Mouse (Mus musculus) olfactory bulb, adult 2 months (tissue): Measurements from ENCODE around the gene Tex44. TPM values are rescaled to one million over a fixed set of nuclear protein-coding genes. Genes with fewer than 3 reads are reported as not detected.
A peak's percentile ranks its signal among the peaks of the same experiment; 100 is the strongest.

Experiments used
- H3K27ac ChIP-seq: fragments of 200-500 bp; 2 replicates; pipeline ENCODE4 v1.5.1; 2012; ENCODE audit warnings: low read depth, low read length; ENCODE audit not compliant: insufficient read depth
- H3K4me1 ChIP-seq: fragments of 200-500 bp; 2 replicates; pipeline ENCODE4 v1.6.1; 2012; ENCODE audit warnings: low read length; ENCODE audit not compliant: control insufficient read depth, insufficient read depth
- H3K4me3 ChIP-seq: fragments of 200-500 bp; 2 replicates; pipeline ENCODE4 v1.5.1; 2012; ENCODE audit warnings: mild to moderate bottlenecking, low read depth, low read length, moderate library complexity; ENCODE audit not compliant: insufficient read depth
- CTCF ChIP-seq: fragments of 200-500 bp; IDR thresholded peaks from 2 replicates; pipeline ENCODE4 v1.5.1; 2012; ENCODE audit warnings: low read depth, mild to moderate bottlenecking, low read length, moderate library complexity; ENCODE audit not compliant: insufficient read depth
- POLR2A ChIP-seq: fragments of 200-500 bp; IDR thresholded peaks from 2 replicates; pipeline ENCODE4 v1.6.1; 2012; ENCODE audit warnings: mild to moderate bottlenecking, low read depth, low read length, moderate library complexity; ENCODE audit not compliant: insufficient read depth
- WGBS: fragments of 180-500 bp; shearing (Covaris S2); methylation state at CpG from one replicate; pipeline ENCODE4 v1.1.7; 2018; 5-methylcytosine and 5-hydroxymethylcytosine counted together
- polyA plus RNA-seq: library from polyadenylated mRNA; stranded (reverse); fragments of >200 nt; gene quantifications from 2 replicates; pipeline ENCODE4 v1.2.4, GENCODE M21; 2012; ENCODE audit warnings: low replicate concordance; ENCODE audit not compliant: missing spikeins, insufficient read depth, insufficient read length

Gene Tex44
- polyA plus RNA-seq, 1 experiment: not detected

GRCm38 (mm10) chr1:86439487-86440170 lies 13.5 kb downstream of the Tex44 start:
- Histone ChIP-seq H3K4me3 (no peak overlapping the region), H3K4me1 (peaks cover 49% of the 10 kb centered on the region), H3K27ac (peak overlapping the region; percentile 62; the same call in 1 of the 2 replicates)
- WGBS: 21% methylated on average over 8 of the region's 8 CpGs
- no peak for TF ChIP-seq CTCF
- no peak for TF ChIP-seq POLR2A

GRCm38 (mm10) chr1:86440171-86440886 lies 14.2 kb downstream of the Tex44 start:
- H3K4me1 ChIP-seq: peaks cover 43% of the 10 kb centered on the region
- WGBS: 4% methylated on average over 18 of the region's 18 CpGs
- H3K4me3 ChIP-seq: peak overlapping the region; percentile 64; the same call in 1 of the 2 replicates
- peak overlapping the region; percentile 99 for H3K27ac ChIP-seq
- peak; percentile 46; the same call in 1 of the 2 replicates for TF ChIP-seq CTCF
- 0 out of 2 replicates have a peak, but pooled peaks have one; percentile 6 for TF ChIP-seq POLR2A

GRCm38 (mm10) chr1:86440887-86441723 lies 15.0 kb downstream of the Tex44 start:
- H3K4me1 ChIP-seq: peaks cover 39% of the 10 kb centered on the region
- H3K27ac ChIP-seq: peak overlapping the region; percentile 99
- TF ChIP-seq CTCF: no peak
- TF ChIP-seq POLR2A: no peak
- peak overlapping the region; percentile 64 for H3K4me3 ChIP-seq
- WGBS: under 1% methylated on average over 29 of the region's 29 CpGs

- TF ChIP-seq POLR2A (no peak), CTCF (no peak)
- WGBS: 0% methylated on average over 5 of the region's 5 CpGs
These were observed 15.5 kb downstream of the Tex44 start for GRCm38 (mm10) chr1:86441724-86441979.

GRCm38 (mm10) chr1:86441980-86442831 lies 16.1 kb downstream of the Tex44 start:
- peak; percentile 28; the same call in 1 of the 2 replicates for TF ChIP-seq POLR2A
- TF ChIP-seq CTCF: no peak
- under 1% methylated on average over 81 of the region's 81 CpGs for WGBS
- Histone ChIP-seq H3K27ac (peak overlapping the region; percentile 99), H3K4me1 (peaks cover 39% of the 10 kb centered on the region), H3K4me3 (peak overlapping the region; percentile 64)

More at GRCm38 (mm10) chr1:86441724-86441979, 15.5 kb downstream of the Tex44 start:
- Histone ChIP-seq H3K4me1 (peaks cover 39% of the 10 kb centered on the region), H3K4me3 (peak overlapping the region; percentile 64), H3K27ac (peak overlapping the region; percentile 99)

GRCm38 (mm10) chr1:86442832-86443231 lies 16.7 kb downstream of the Tex44 start:
- TF ChIP-seq POLR2A (no peak), CTCF (no peak)
- Histone ChIP-seq H3K27ac (peak overlapping the region; percentile 99), H3K4me1 (peaks cover 44% of the 10 kb centered on the region), H3K4me3 (peak overlapping the region; percentile 64)
- 2% methylated on average over 24 of the region's 24 CpGs for WGBS

- TF ChIP-seq CTCF (no peak), POLR2A (no peak)
- peak overlapping the region; percentile 1; the same call in 1 of the 2 replicates for H3K4me3 ChIP-seq
- 46% methylated on average over 8 of the region's 8 CpGs for WGBS
- peak overlapping the region; percentile 99 for H3K27ac ChIP-seq
- peaks cover 50% of the 10 kb centered on the region for H3K4me1 ChIP-seq
These were observed 17.4 kb downstream of the Tex44 start for GRCm38 (mm10) chr1:86443386-86444172.

- H3K27ac ChIP-seq: peak overlapping the region; percentile 14; the same call in 1 of the 2 replicates
- peaks cover 24% of the 10 kb centered on the region for H3K4me1 ChIP-seq
- WGBS: 20% methylated on average over 13 of the region's 13 CpGs
- H3K4me3 ChIP-seq: no peak overlapping the region
- TF ChIP-seq CTCF: no peak
- no peak for TF ChIP-seq POLR2A
These were observed 21.6 kb downstream of the Tex44 start for GRCm38 (mm10) chr1:86447596-86448171.
